Mouse (Mus musculus) limb, embryonic 14.5 days (tissue): ENCODE results near the gene Acot11. TPM values are rescaled to one million over a fixed set of nuclear protein-coding genes. Genes with fewer than 3 reads are reported as not detected.
"Not testable (repeated sequence)": the region's sequence is repeated elsewhere in the genome, so short reads cannot be mapped to it uniquely, and the experiment has no call there.

Experiments
- ATAC-seq: fragments of 200-750 bp; cut with Nextera tagmentation; 2 replicates; pipeline ENCODE4 v1.8.0; 2017; ENCODE audit warnings: low read depth, moderate number of reproducible peaks, moderate TSS enrichment; ENCODE audit not compliant: low FRiP score
- DNase-seq: peaks from one replicate; pipeline ENCODE4 v3.0.0-alpha.2; 2015; ENCODE audit warnings: low spot score
- H3K27ac ChIP-seq: fragments of 300-500 bp; sonication (generic); replicated peaks from 2 replicates; pipeline ENCODE4 v1.5.1; 2014; ENCODE audit warnings: low read depth, mild to moderate bottlenecking, low read length, moderate library complexity, mixed read lengths
- H3K27me3 ChIP-seq: fragments of 300-500 bp; sonication (generic); 2 replicates; pipeline ENCODE4 v1.6.1; 2014; ENCODE audit warnings: low read length, mixed read lengths; ENCODE audit not compliant: control insufficient read depth, insufficient read depth
- H3K36me3 ChIP-seq: fragments of 300-500 bp; sonication (generic); 2 replicates; pipeline ENCODE4 v1.6.1; 2014; ENCODE audit warnings: mild to moderate bottlenecking, low read length, moderate library complexity, mixed read lengths; ENCODE audit not compliant: control insufficient read depth, insufficient read depth
- H3K4me1 ChIP-seq: fragments of 300-500 bp; sonication (generic); 2 replicates; pipeline ENCODE4 v1.6.1; 2014; ENCODE audit warnings: antibody characterized with exemption, low read length, mixed read lengths; ENCODE audit not compliant: control insufficient read depth, insufficient read depth
- H3K4me2 ChIP-seq: fragments of 300-500 bp; sonication (generic); replicated peaks from 2 replicates; pipeline ENCODE4 v1.6.1; 2014; ENCODE audit warnings: low read depth, mild to moderate bottlenecking, low read length, moderate library complexity; ENCODE audit not compliant: severe bottlenecking
- H3K4me3 ChIP-seq: fragments of 300-500 bp; sonication (generic); replicated peaks from 2 replicates; pipeline ENCODE4 v1.5.1; 2014; ENCODE audit warnings: low read length
- H3K9ac ChIP-seq: fragments of 300-500 bp; sonication (generic); 2 replicates; pipeline ENCODE4 v1.6.1; 2014; ENCODE audit warnings: mild to moderate bottlenecking, low read depth, low read length, moderate library complexity; ENCODE audit not compliant: severe bottlenecking
- H3K9me3 ChIP-seq: fragments of 300-500 bp; sonication (generic); 2 replicates; pipeline ENCODE4 v1.6.1; 2016; ENCODE audit warnings: low read length; ENCODE audit not compliant: control insufficient read depth
- POLR2A ChIP-seq: fragments of 200-500 bp; IDR thresholded peaks from 2 replicates; pipeline ENCODE4 v1.8.0; 2012; ENCODE audit warnings: inconsistent platforms, mild to moderate bottlenecking, moderate library complexity, borderline replicate concordance; ENCODE audit not compliant: insufficient read depth, insufficient read length; ENCODE audit errors: extremely low read depth
- WGBS: fragments of 180-500 bp; shearing (Covaris S2); extraction: QIAGEN DNeasy Blood & Tissue Kit; methylation state at CpG from one replicate; pipeline ENCODE4 v1.1.7; 2014; 5-methylcytosine and 5-hydroxymethylcytosine counted together
- polyA plus RNA-seq, 2 experiments: library from polyadenylated mRNA; depleted of rRNA in 1 of 2; stranded (reverse) in 1 of 2; unstranded in 1 of 2; fragments of >200 nt; fragmentation: Nextera tagmentation in 1 of 2; extraction: Ambion mirVana in 1 of 2; gene quantifications; 2 replicates each; pipeline versions ENCODE4 v1.2.1 to v1.2.3; 2012 to 2014

Acot11 gene
- polyA plus RNA-seq, 2 experiments = 4.3 to 6.1 TPM

DNA sequence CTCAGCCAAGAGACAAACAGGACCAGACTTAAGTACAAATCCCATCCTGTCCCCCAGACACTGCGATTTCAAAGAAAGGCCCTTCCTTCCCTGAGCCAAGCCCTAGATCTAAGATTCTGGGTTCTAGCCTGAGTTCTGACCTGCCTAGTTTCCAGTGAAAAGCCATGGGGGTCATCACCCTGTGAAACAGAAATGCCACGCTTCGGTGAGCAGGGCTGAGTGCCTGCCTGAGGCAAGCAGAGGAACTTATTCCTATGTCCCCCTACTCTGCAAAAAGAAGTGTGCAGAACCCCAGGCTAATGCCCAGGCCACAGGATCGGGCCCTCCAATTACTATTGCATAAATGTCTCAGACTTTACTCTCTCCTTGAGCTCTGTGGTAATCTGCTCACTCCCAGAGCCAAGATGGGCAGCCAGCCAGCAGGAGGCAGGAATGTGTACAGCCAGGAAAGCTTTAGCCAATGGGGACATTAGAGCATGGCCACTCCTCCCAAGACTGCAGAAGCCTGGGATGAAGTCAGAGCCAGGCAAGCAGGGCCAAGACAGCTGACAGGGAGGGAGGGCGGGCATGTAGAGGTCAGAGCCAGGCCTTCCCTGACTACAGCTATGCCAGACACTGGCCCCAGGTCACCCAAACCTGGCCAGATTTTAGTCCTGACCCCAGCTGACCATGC is 26.5 kb downstream of the Acot11 start:
- Histone ChIP-seq H3K4me2 (no peak overlapping the region), H3K27me3 (no peaks in the 10 kb centered on the region), H3K4me3 (no peak overlapping the region), H3K4me1 (peaks cover 40% of the 10 kb centered on the region), H3K27ac (peak overlapping the region; percentile 65), H3K9me3 (no peaks in the 10 kb centered on the region), H3K9ac (no peak overlapping the region), H3K36me3 (no peaks in the 10 kb centered on the region)
- ATAC-seq = peak; percentile 91
- DNase-seq = peak; percentile 94
- WGBS = 47% methylated on average over 5 of the region's 5 CpGs
- TF ChIP-seq POLR2A = no peak

DNA sequence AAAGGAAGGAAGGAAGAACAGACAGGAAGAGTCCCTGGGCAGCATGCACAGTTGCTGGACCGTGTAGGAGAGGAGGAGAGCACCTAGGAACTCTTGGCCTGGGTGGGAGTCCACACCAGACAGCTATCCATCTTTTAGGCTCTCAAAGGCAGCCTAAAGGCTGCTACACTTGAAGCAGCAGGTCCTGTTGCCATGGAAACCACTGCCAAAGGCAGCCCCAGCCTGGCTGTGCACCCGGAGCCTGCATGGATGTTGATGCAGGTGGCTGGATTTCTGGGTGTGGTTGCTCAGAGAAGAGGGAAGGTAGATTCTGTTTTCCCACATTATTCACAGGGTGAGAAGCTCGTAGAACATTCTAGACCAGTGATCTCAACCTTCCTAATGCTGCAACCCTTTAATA is 27.8 kb downstream of the Acot11 start:
- Histone ChIP-seq H3K9ac (no peak overlapping the region), H3K4me1 (peaks cover 32% of the 10 kb centered on the region), H3K27ac (no peak overlapping the region), H3K4me3 (no peak overlapping the region), H3K4me2 (no peak overlapping the region), H3K9me3 (no peaks in the 10 kb centered on the region), H3K27me3 (no peaks in the 10 kb centered on the region), H3K36me3 (no peaks in the 10 kb centered on the region)
- DNase-seq (peak; percentile 47), ATAC-seq (no peak)
- TF ChIP-seq POLR2A = no peak
- 31% methylated on average over 3 of the region's 3 CpGs for WGBS

DNA sequence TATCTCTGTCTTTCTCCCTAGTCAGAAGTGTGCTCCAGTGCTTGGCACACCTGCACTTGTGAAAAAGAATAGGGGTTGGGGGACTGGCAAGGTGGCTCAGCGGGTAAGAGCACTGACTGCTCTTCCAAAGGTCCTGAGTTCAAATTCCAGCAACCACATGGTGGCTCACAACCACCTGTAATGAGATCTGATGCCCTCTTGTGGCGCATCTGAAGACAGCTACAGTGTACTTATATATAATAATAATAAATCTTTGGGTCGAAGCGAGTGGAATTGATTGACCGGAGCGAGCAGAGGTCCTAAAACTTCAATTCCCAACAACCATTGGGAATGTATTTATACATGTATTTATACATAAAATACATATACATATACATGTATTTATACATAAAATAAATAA is 29.0 kb downstream of the Acot11 start:
- not testable (repeated sequence) for DNase-seq, H3K27me3 ChIP-seq, H3K27ac ChIP-seq, H3K9ac ChIP-seq, H3K36me3 ChIP-seq, H3K4me2 ChIP-seq, H3K4me3 ChIP-seq, H3K9me3 ChIP-seq, ATAC-seq
- WGBS = 87% methylated on average over 6 of the region's 6 CpGs
- peaks cover 31% of the 10 kb centered on the region for H3K4me1 ChIP-seq

DNA sequence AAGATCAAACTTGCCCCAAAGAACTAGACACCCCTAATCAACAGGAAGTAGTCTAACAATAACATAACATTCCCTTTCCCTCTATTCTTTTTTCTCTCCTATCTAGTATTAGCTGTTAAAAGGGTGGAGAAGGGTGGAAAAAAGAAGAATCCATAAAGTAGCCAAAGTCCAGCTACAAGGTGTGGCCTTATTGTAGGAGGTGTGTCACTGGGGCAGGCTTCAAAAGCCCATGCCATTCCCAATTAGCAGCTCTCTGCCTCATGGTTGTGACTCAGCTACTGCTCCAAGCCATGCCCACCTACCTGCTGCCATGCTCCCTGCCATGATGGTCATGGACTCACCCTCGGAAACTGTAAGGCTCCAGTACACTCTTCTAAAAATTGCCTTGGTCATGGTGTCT is 32.2 kb downstream of the Acot11 start:
- TF ChIP-seq POLR2A = no peak
- DNase-seq (no peak), ATAC-seq (no peak)
- Histone ChIP-seq H3K27me3 (no peaks in the 10 kb centered on the region), H3K4me3 (no peak overlapping the region), H3K27ac (no peak overlapping the region), H3K4me2 (no peak overlapping the region), H3K4me1 (peaks cover 1% of the 10 kb centered on the region; the same call in 1 of the 2 replicates), H3K9me3 (no peaks in the 10 kb centered on the region), H3K36me3 (no peaks in the 10 kb centered on the region), H3K9ac (no peak overlapping the region)
- WGBS = 88% methylated on average over 1 of the region's 1 CpGs

DNA sequence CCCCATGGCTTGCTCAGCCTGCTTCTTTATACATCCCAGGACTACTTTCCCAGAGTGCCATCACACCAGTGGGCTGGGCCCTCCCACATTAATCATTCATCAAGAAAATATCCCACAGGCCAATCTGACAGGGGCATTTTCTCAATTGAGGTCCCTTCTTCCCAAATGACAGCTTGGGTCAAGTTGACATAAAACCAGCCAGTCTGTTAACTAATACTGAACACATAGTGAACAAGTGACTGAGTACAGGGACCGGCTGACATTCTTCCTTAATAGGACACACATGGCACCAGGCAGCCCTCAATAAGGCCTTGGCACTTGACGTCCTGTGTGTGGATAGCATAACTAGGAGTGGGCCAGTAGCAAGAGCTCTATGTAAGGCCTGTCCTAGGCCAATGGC is 35.5 kb downstream of the Acot11 start:
- ATAC-seq = no peak
- Histone ChIP-seq H3K27me3 (no peaks in the 10 kb centered on the region), H3K9me3 (no peaks in the 10 kb centered on the region), H3K36me3 (no peaks in the 10 kb centered on the region), H3K4me3 (no peak overlapping the region), H3K4me1 (no peaks in the 10 kb centered on the region), H3K9ac (no peak overlapping the region), H3K27ac (no peak overlapping the region), H3K4me2 (no peak overlapping the region)
- no peak for TF ChIP-seq POLR2A
- DNase-seq = no peak
- 36% methylated on average over 2 of the region's 2 CpGs for WGBS

DNA sequence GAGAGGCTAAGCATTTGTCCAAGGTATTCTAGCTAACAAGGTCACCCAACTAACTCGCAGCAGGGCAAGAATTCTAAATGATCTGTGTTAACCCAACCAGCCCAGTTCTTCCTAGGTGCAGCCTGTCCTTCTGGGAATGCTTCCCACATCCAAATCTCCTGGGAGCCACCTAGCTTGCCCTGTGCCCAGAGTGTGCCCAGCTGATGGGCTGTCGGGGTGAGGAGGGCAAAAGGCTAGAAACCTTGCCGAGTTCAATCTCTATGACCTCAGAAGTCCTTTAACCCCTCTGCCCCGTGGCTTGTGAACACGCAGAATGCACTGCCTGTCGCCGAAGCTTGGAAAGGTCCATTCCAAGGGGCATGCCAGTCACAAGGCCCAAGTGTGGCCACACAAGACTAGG is 40.6 kb downstream of the Acot11 start:
- Histone ChIP-seq H3K4me3 (no peak overlapping the region), H3K4me2 (no peak overlapping the region), H3K9me3 (no peaks in the 10 kb centered on the region), H3K27me3 (no peaks in the 10 kb centered on the region), H3K9ac (no peak overlapping the region), H3K36me3 (no peaks in the 10 kb centered on the region; the same call in 1 of the 2 replicates), H3K4me1 (no peaks in the 10 kb centered on the region), H3K27ac (no peak overlapping the region)
- WGBS = 82% methylated on average over 7 of the region's 7 CpGs
- no peak for DNase-seq
- ATAC-seq = no peak
- no peak for TF ChIP-seq POLR2A
